Mouse (Mus musculus): ENCODE measurements around the gene Rab5c. TPM values are rescaled to one million over a fixed set of nuclear protein-coding genes. Genes with fewer than 3 reads are reported as not detected.

The Rab5c gene
- polyA plus RNA-seq, 2 experiments: 57.4 to 109 TPM

- no peak overlapping the region for H3K4me3 ChIP-seq (ENCODE audit: insufficient read depth in 1 of 2, low read depth in 2 of 2, low read length in 2 of 2)
- H3K36me3 ChIP-seq (replicated peaks; ENCODE audit: control insufficient read depth, insufficient read depth, low read depth): peaks cover 22% of the 10 kb centered on the region
- 73% methylated on average over 8 of the region's 8 CpGs for WGBS (ENCODE audit: insufficient replicate concordance)
- no peaks in the 10 kb centered on the region for H3K9me3 ChIP-seq (ENCODE audit: control insufficient read depth, low read length)
- H3K27ac ChIP-seq: no peak overlapping the region
- ATAC-seq (ENCODE audit: insufficient read depth) (no peak), DNase-seq (ENCODE audit: low read depth in 3 of 3, low spot score in 3 of 3) (no peak)
- TF ChIP-seq EP300 (IDR thresholded peaks at IDR 0.05; ENCODE audit: low read depth) (no peak), CTCF (IDR thresholded peaks at IDR 0.05; ENCODE audit: low read depth) (no peak)
- H3K27me3 ChIP-seq (ENCODE audit: control insufficient read depth, insufficient read depth, low read length): no peaks in the 10 kb centered on the region
- H3K9ac ChIP-seq (replicated peaks): no peak overlapping the region
- H3K4me1 ChIP-seq (replicated peaks; ENCODE audit: control insufficient read depth in 2 of 2, insufficient read depth in 2 of 2, low read length in 1 of 2): peaks cover 0 to 2% of the 10 kb centered on the region in 2 experiments; a peak in 1 of 4 replicates
- H3K4me2 ChIP-seq (ENCODE audit: low read depth): no peak overlapping the region
Observed at GRCm38 (mm10) chr11:100780247-100780646, 42.2 kb upstream of the Rab5c start.

GRCm38 (mm10) chr11:100778069-100778468 lies 40.1 kb upstream of the Rab5c start:
- H3K27ac ChIP-seq: no peak overlapping the region
- no peaks in the 10 kb centered on the region for H3K4me1 ChIP-seq (replicated peaks; ENCODE audit: control insufficient read depth in 2 of 2, insufficient read depth in 2 of 2, low read length in 1 of 2)
- no peaks in the 10 kb centered on the region for H3K9me3 ChIP-seq (ENCODE audit: control insufficient read depth, low read length)
- ATAC-seq (ENCODE audit: insufficient read depth) (no peak), DNase-seq (ENCODE audit: low read depth in 3 of 3, low spot score in 3 of 3) (no peak)
- peaks cover 16% of the 10 kb centered on the region for H3K36me3 ChIP-seq (replicated peaks; ENCODE audit: control insufficient read depth, insufficient read depth, low read depth)
- TF ChIP-seq CTCF (IDR thresholded peaks at IDR 0.05; ENCODE audit: low read depth): no peak
- TF ChIP-seq EP300 (IDR thresholded peaks at IDR 0.05; ENCODE audit: low read depth): no peak
- no peak overlapping the region for H3K4me2 ChIP-seq (ENCODE audit: low read depth)
- H3K27me3 ChIP-seq (ENCODE audit: control insufficient read depth, insufficient read depth, low read length): no peaks in the 10 kb centered on the region
- H3K9ac ChIP-seq (replicated peaks): no peak overlapping the region
- WGBS (ENCODE audit: insufficient replicate concordance): 41% methylated on average over 3 of the region's 3 CpGs
- H3K4me3 ChIP-seq (ENCODE audit: insufficient read depth in 1 of 2, low read depth in 2 of 2, low read length in 2 of 2): no peak overlapping the region

- no peak for ATAC-seq (ENCODE audit: insufficient read depth)
Observed at GRCm38 (mm10) chr11:100775921-100776320, 37.9 kb upstream of the Rab5c start.

GRCm38 (mm10) chr11:100774261-100774660 lies 36.2 kb upstream of the Rab5c start:
- Histone ChIP-seq H3K27me3 (ENCODE audit: control insufficient read depth, insufficient read depth, low read length) (no peaks in the 10 kb centered on the region), H3K9ac (replicated peaks) (no peak overlapping the region), H3K4me1 (replicated peaks; ENCODE audit: control insufficient read depth in 2 of 2, insufficient read depth in 2 of 2, low read length in 1 of 2) (0 out of 4 replicates have a peak, but pooled peaks cover 0 to 3% of the 10 kb centered on the region in 2 experiments), H3K36me3 (replicated peaks; ENCODE audit: control insufficient read depth, insufficient read depth, low read depth) (peaks cover 4% of the 10 kb centered on the region; the same call in 1 of the 2 replicates), H3K4me2 (ENCODE audit: low read depth) (no peak overlapping the region), H3K27ac (no peak overlapping the region), H3K9me3 (ENCODE audit: control insufficient read depth, low read length) (no peaks in the 10 kb centered on the region), H3K4me3 (ENCODE audit: insufficient read depth in 1 of 2, low read depth in 2 of 2, low read length in 2 of 2) (no peak overlapping the region)
- DNase-seq (ENCODE audit: low read depth in 3 of 3, low spot score in 3 of 3) (no peak), ATAC-seq (ENCODE audit: insufficient read depth) (no peak)
- 60% methylated on average over 4 of the region's 4 CpGs for WGBS (ENCODE audit: insufficient replicate concordance)
- TF ChIP-seq CTCF (IDR thresholded peaks at IDR 0.05; ENCODE audit: low read depth): no peak
- no peak for TF ChIP-seq EP300 (IDR thresholded peaks at IDR 0.05; ENCODE audit: low read depth)

More at GRCm38 (mm10) chr11:100775921-100776320, 37.9 kb upstream of the Rab5c start:
- no peak overlapping the region for H3K27ac ChIP-seq
- WGBS (ENCODE audit: insufficient replicate concordance): 76% methylated on average over 10 of the region's 10 CpGs
- H3K4me1 ChIP-seq (replicated peaks; ENCODE audit: control insufficient read depth in 2 of 2, insufficient read depth in 2 of 2, low read length in 1 of 2): 0 out of 4 replicates have a peak, but pooled peaks cover 0 to 2% of the 10 kb centered on the region in 2 experiments
- TF ChIP-seq CTCF (IDR thresholded peaks at IDR 0.05; ENCODE audit: low read depth): no peak
- no peak for TF ChIP-seq EP300 (IDR thresholded peaks at IDR 0.05; ENCODE audit: low read depth)
- H3K36me3 ChIP-seq (replicated peaks; ENCODE audit: control insufficient read depth, insufficient read depth, low read depth): peaks cover 5% of the 10 kb centered on the region; the same call in 1 of the 2 replicates
- no peak overlapping the region for H3K4me3 ChIP-seq (ENCODE audit: insufficient read depth in 1 of 2, low read depth in 2 of 2, low read length in 2 of 2)
- no peaks in the 10 kb centered on the region for H3K27me3 ChIP-seq (ENCODE audit: control insufficient read depth, insufficient read depth, low read length)
- H3K9ac ChIP-seq (replicated peaks): no peak overlapping the region
- no peak overlapping the region for H3K4me2 ChIP-seq (ENCODE audit: low read depth)
- DNase-seq (ENCODE audit: low read depth in 3 of 3, low spot score in 3 of 3): no peak
- H3K9me3 ChIP-seq (ENCODE audit: control insufficient read depth, low read length): no peaks in the 10 kb centered on the region

GRCm38 (mm10) chr11:100770646-100771408 lies 32.8 kb upstream of the Rab5c start, which contains the start of gene Ghdc:
Gene Ghdc, minus strand, starts transcription at chr11:100770957.
- DNase-seq (ENCODE audit: low read depth in 3 of 3, low spot score in 3 of 3): peak; percentile 46 to 53 (median 48)
- peak; percentile 59 for ATAC-seq (ENCODE audit: insufficient read depth)
- 0 out of 4 replicates have a peak, but pooled peaks cover 0 to 3% of the 10 kb centered on the region in 2 experiments for H3K4me1 ChIP-seq (replicated peaks; ENCODE audit: control insufficient read depth in 2 of 2, insufficient read depth in 2 of 2, low read length in 1 of 2)
- TF ChIP-seq EP300 (IDR thresholded peaks at IDR 0.05; ENCODE audit: low read depth) (no peak), CTCF (IDR thresholded peaks at IDR 0.05; ENCODE audit: low read depth) (no peak)
- H3K36me3 ChIP-seq (replicated peaks; ENCODE audit: control insufficient read depth, insufficient read depth, low read depth): no peaks in the 10 kb centered on the region
- H3K4me2 ChIP-seq (ENCODE audit: low read depth): peak within 1 kb of the TSS; percentile 74
- no peaks in the 10 kb centered on the region for H3K27me3 ChIP-seq (ENCODE audit: control insufficient read depth, insufficient read depth, low read length)
- H3K9ac ChIP-seq (replicated peaks): peak within 1 kb of the TSS; percentile 54
- whole genome bisulfite sequencing (ENCODE audit: insufficient replicate concordance): 7% methylated on average over 17 of the region's 17 CpGs
- H3K4me3 ChIP-seq (ENCODE audit: insufficient read depth in 1 of 2, low read depth in 2 of 2, low read length in 2 of 2): peak within 1 kb of the TSS; percentile 61 to 62
- no peaks in the 10 kb centered on the region for H3K9me3 ChIP-seq (ENCODE audit: control insufficient read depth, low read length)
- H3K27ac ChIP-seq: no peak within 1 kb of the TSS

Measured in liver, embryonic 14.5 days (tissue).